Mouse (Mus musculus) MEL (cell line): ENCODE measurements around the gene Bcl3. TPM values are rescaled to one million over a fixed set of nuclear protein-coding genes. Genes with fewer than 3 reads are reported as not detected.

Experiments
- DNase-seq: peaks from one replicate; pipeline ENCODE4 v3.0.0; 2011; ENCODE audit warnings: low read depth, low spot score
- H3K27ac ChIP-seq: 2 replicates; pipeline ENCODE4 v1.5.1; 2012; ENCODE audit warnings: low read depth, mild to moderate bottlenecking, control low read depth, low read length, moderate library complexity; ENCODE audit not compliant: control insufficient read depth
- H3K27me3 ChIP-seq, 2 experiments: fragments of 150-350 bp in 1 of 2; sonication (generic) in 1 of 2; 2 replicates each; pipeline ENCODE4 v1.6.1; 2012; ENCODE audit warnings: low read length in 2 of 2, mild to moderate bottlenecking in 2 of 2, improper control_type of control experiment in 1 of 2, moderate library complexity in 1 of 2; ENCODE audit not compliant: insufficient read depth in 2 of 2, control insufficient read depth in 1 of 2
- H3K36me3 ChIP-seq, 2 experiments: 2 replicates each; pipeline ENCODE4 v1.6.1; 2012 to 2014; ENCODE audit warnings: low read length in 2 of 2, improper control_type of control experiment in 1 of 2, inconsistent platforms in 1 of 2, mild to moderate bottlenecking in 1 of 2; ENCODE audit not compliant: insufficient read depth in 2 of 2, control insufficient read depth in 1 of 2
- H3K4me1 ChIP-seq, 2 experiments: fragments of 150-350 bp in 1 of 2; sonication (generic) in 1 of 2; 2 replicates each; pipeline ENCODE4 v1.6.1; 2012; ENCODE audit warnings: low read length in 2 of 2, improper control_type of control experiment in 1 of 2, mild to moderate bottlenecking in 1 of 2; ENCODE audit not compliant: insufficient read depth in 2 of 2, control insufficient read depth in 1 of 2
- H3K4me3 ChIP-seq, 2 experiments: fragments of 150-350 bp in 1 of 2; sonication (generic) in 1 of 2; 2 replicates each; pipeline ENCODE4 v1.5.1; 2012; ENCODE audit warnings: low read depth in 2 of 2, low read length in 2 of 2, mild to moderate bottlenecking in 2 of 2, moderate library complexity in 2 of 2, control low read depth in 1 of 2, improper control_type of control experiment in 1 of 2; ENCODE audit not compliant: control insufficient read depth in 1 of 2, insufficient read depth in 1 of 2
- H3K79me2 ChIP-seq: 2 replicates; pipeline ENCODE4 v1.6.1; 2012; ENCODE audit warnings: mild to moderate bottlenecking, low read length, moderate library complexity; ENCODE audit not compliant: control insufficient read depth, poor library complexity, insufficient read depth
- H3K9ac ChIP-seq: 2 replicates; pipeline ENCODE4 v1.6.1; 2012; ENCODE audit warnings: low read depth, mild to moderate bottlenecking, control low read depth, low read length, moderate library complexity; ENCODE audit not compliant: control insufficient read depth, poor library complexity, severe bottlenecking
- H3K9me3 ChIP-seq: fragments of 150-350 bp; sonication (generic); replicated peaks from 2 replicates; pipeline ENCODE4 v1.6.1; 2012; ENCODE audit warnings: mild to moderate bottlenecking, low read length, improper control_type of control experiment, moderate library complexity; ENCODE audit not compliant: insufficient read depth
- BHLHE40 ChIP-seq: IDR thresholded peaks from 2 replicates; pipeline ENCODE4 v1.6.1; 2012; ENCODE audit warnings: low read depth, mild to moderate bottlenecking, inconsistent platforms, low read length, improper control_type of control experiment, borderline replicate concordance
- CHD1 ChIP-seq: IDR thresholded peaks from 2 replicates; pipeline ENCODE4 v1.6.1; 2012; ENCODE audit warnings: low read depth, mild to moderate bottlenecking, inconsistent platforms, low read length, improper control_type of control experiment
- E2F4 ChIP-seq: IDR thresholded peaks from 2 replicates; pipeline ENCODE4 v1.6.1; 2011; ENCODE audit warnings: low read depth, low read length, improper control_type of control experiment, borderline replicate concordance
- ELF1 ChIP-seq: IDR thresholded peaks from 2 replicates; pipeline ENCODE4 v1.6.1; 2014; ENCODE audit warnings: low read depth, mild to moderate bottlenecking, inconsistent platforms, low read length, improper control_type of control experiment, moderate library complexity
- EP300 ChIP-seq, 2 experiments: IDR thresholded peaks; 2 replicates each; pipeline ENCODE4 v1.6.1; 2011; ENCODE audit warnings: improper control_type of control experiment in 2 of 2, low read length in 2 of 2, low read depth in 1 of 2, mild to moderate bottlenecking in 1 of 2
- ETS1 ChIP-seq: IDR thresholded peaks from 2 replicates; pipeline ENCODE4 v1.6.1; 2012; ENCODE audit warnings: low read depth, mild to moderate bottlenecking, inconsistent platforms, low read length, improper control_type of control experiment, moderate library complexity
- GABPA ChIP-seq: IDR thresholded peaks from 2 replicates; pipeline ENCODE4 v1.6.1; 2012; ENCODE audit warnings: low read depth, mild to moderate bottlenecking, inconsistent platforms, low read length, improper control_type of control experiment, moderate library complexity
- HCFC1 ChIP-seq: IDR thresholded peaks from 2 replicates; pipeline ENCODE4 v1.6.1; 2012; ENCODE audit warnings: low read depth, mild to moderate bottlenecking, inconsistent platforms, low read length, improper control_type of control experiment, moderate library complexity
- JUND ChIP-seq: IDR thresholded peaks from 2 replicates; pipeline ENCODE4 v1.6.1; 2011; ENCODE audit warnings: low read depth, mild to moderate bottlenecking, improper control_type of control experiment, low read length
- KAT2A ChIP-seq: conservative IDR thresholded peaks from 2 replicates; pipeline ENCODE4 v1.6.1; 2012; ENCODE audit warnings: low read depth, low read length, improper control_type of control experiment, inconsistent platforms
- MAFK ChIP-seq: IDR thresholded peaks from 2 replicates; pipeline ENCODE4 v1.6.1; 2011; ENCODE audit warnings: low read depth, mild to moderate bottlenecking, low read length, improper control_type of control experiment, borderline replicate concordance
- MAZ ChIP-seq: IDR thresholded peaks from 2 replicates; pipeline ENCODE4 v1.6.1; 2012; ENCODE audit warnings: low read depth, mild to moderate bottlenecking, inconsistent platforms, low read length, improper control_type of control experiment
- MXI1 ChIP-seq: IDR thresholded peaks from 2 replicates; pipeline ENCODE4 v1.6.1; 2011; ENCODE audit warnings: mild to moderate bottlenecking, low read depth, low read length, improper control_type of control experiment
- MYC ChIP-seq: IDR thresholded peaks from 2 replicates; pipeline ENCODE4 v1.6.1; 2011; ENCODE audit warnings: low read depth, mild to moderate bottlenecking, low read length, improper control_type of control experiment, moderate library complexity
- NRF1 ChIP-seq: IDR thresholded peaks from 2 replicates; pipeline ENCODE4 v1.6.1; 2014; ENCODE audit warnings: low read depth, mild to moderate bottlenecking, inconsistent platforms, low read length, improper control_type of control experiment, moderate library complexity; ENCODE audit not compliant: poor library complexity, insufficient read depth, severe bottlenecking
- POLR2AphosphoS5 ChIP-seq: IDR thresholded peaks from 2 replicates; pipeline ENCODE4 v1.6.1; 2012; ENCODE audit warnings: low read depth, borderline replicate concordance, mild to moderate bottlenecking, inconsistent platforms, low read length, moderate library complexity, mixed read lengths
- RAD21 ChIP-seq: IDR thresholded peaks from 2 replicates; pipeline ENCODE4 v1.6.1; 2011; ENCODE audit warnings: mild to moderate bottlenecking, low read depth, low read length, improper control_type of control experiment
- RCOR1 ChIP-seq: IDR thresholded peaks from 2 replicates; pipeline ENCODE4 v1.6.1; 2012; ENCODE audit warnings: low read depth, mild to moderate bottlenecking, inconsistent platforms, low read length, improper control_type of control experiment
- SMC3 ChIP-seq: IDR thresholded peaks from 2 replicates; pipeline ENCODE4 v1.6.1; 2011; ENCODE audit warnings: low read depth, low read length, improper control_type of control experiment
- TBP ChIP-seq: IDR thresholded peaks from 2 replicates; pipeline ENCODE4 v1.8.0; 2011; ENCODE audit warnings: low read depth, low read length, improper control_type of control experiment
- TCF12 ChIP-seq: IDR thresholded peaks from 2 replicates; pipeline ENCODE4 v1.6.1; 2014; ENCODE audit warnings: low read depth, mild to moderate bottlenecking, inconsistent platforms, low read length, improper control_type of control experiment, moderate library complexity
- UBTF ChIP-seq: IDR thresholded peaks from 2 replicates; pipeline ENCODE4 v1.6.1; 2012; ENCODE audit warnings: low read depth, mild to moderate bottlenecking, inconsistent platforms, low read length, improper control_type of control experiment, moderate library complexity, borderline replicate concordance; ENCODE audit not compliant: insufficient read depth
- USF1 ChIP-seq: IDR thresholded peaks from 2 replicates; pipeline ENCODE4 v1.6.1; 2014; ENCODE audit warnings: low read depth, mild to moderate bottlenecking, inconsistent platforms, low read length, improper control_type of control experiment, moderate library complexity
- ZC3H11A ChIP-seq: IDR thresholded peaks from 2 replicates; pipeline ENCODE4 v1.6.1; 2012; ENCODE audit warnings: low read depth, mild to moderate bottlenecking, inconsistent platforms, low read length, improper control_type of control experiment
- ZMIZ1 ChIP-seq: IDR thresholded peaks from 2 replicates; pipeline ENCODE4 v1.6.1; 2012; ENCODE audit warnings: low read depth, mild to moderate bottlenecking, inconsistent platforms, low read length, improper control_type of control experiment, moderate library complexity
- polyA plus RNA-seq, 2 experiments: library from polyadenylated mRNA; stranded (reverse) in 1 of 2; unstranded in 1 of 2; fragments of >175 nt in 1 of 2; fragments of >200 nt in 1 of 2; gene quantifications; 2 replicates each; pipeline versions ENCODE4 v1.2.1 to v1.2.4; 2012; ENCODE audit warnings: low replicate concordance in 2 of 2, low read depth in 1 of 2; ENCODE audit not compliant: insufficient read length in 2 of 2, insufficient read depth in 1 of 2, missing spikeins in 1 of 2
- total RNA-seq: library from RNA; depleted of rRNA; stranded (reverse); fragments of 300-350 nt; gene quantifications from 2 replicates; pipeline ENCODE4 v1.2.3, GENCODE M21; 2012

Gene Bcl3
- total and polyA plus RNA-seq, 3 experiments = 2.7 to 6.7 TPM; not detected in 1

GRCm38 (mm10) chr7:19796254-19796653, 26.3 kb downstream of the Bcl3 start:
- DNase-seq = no peak
- no peaks in the 10 kb centered on the region for H3K9me3 ChIP-seq
- no peak for TF ChIP-seq MAFK
- no peak for TF ChIP-seq NRF1
- no peak for TF ChIP-seq MAZ
- TF ChIP-seq BHLHE40 = no peak
- TF ChIP-seq SMC3 = no peak
- TF ChIP-seq JUND = no peak
- no peak for TF ChIP-seq E2F4
- no peak for TF ChIP-seq CHD1
- no peak for TF ChIP-seq ZC3H11A
- TF ChIP-seq KAT2A = no peak
- no peak for TF ChIP-seq USF1
- TF ChIP-seq TBP = no peak
- H3K79me2 ChIP-seq = no peaks in the 10 kb centered on the region
- no peak overlapping the region for H3K4me3 ChIP-seq
- no peak overlapping the region for H3K27ac ChIP-seq
- H3K27me3 ChIP-seq = no peaks in the 10 kb centered on the region
- H3K9ac ChIP-seq = no peak overlapping the region
- H3K4me1 ChIP-seq = no peaks in the 10 kb centered on the region; a peak in 2 of 4 replicates
- H3K36me3 ChIP-seq = no peaks in the 10 kb centered on the region

- Histone ChIP-seq H3K27ac (no peak overlapping the region), H3K27me3 (no peaks in the 10 kb centered on the region), H3K4me1 (peaks cover 0 to 4% of the 10 kb centered on the region in 2 experiments; a peak in 3 of 4 replicates), H3K79me2 (no peaks in the 10 kb centered on the region)
- DNase-seq = no peak
- TF ChIP-seq RAD21 (no peak), RCOR1 (no peak), NRF1 (no peak), MAZ (no peak), POLR2AphosphoS5 (no peak), MAFK (no peak), ETS1 (no peak), HCFC1 (no peak), MYC (no peak), BHLHE40 (no peak), ZMIZ1 (no peak), MXI1 (no peak), TCF12 (no peak), ELF1 (no peak), CHD1 (no peak), EP300 (IDR thresholded peaks at IDR 0.05; ENCODE audit: low read depth in 1 of 2, low read length in 2 of 2) (no peak), GABPA (no peak), UBTF (no peak)
- TF ChIP-seq, all 39 proteins: peak for 0
- Histone ChIP-seq H3K36me3 (no peaks in the 10 kb centered on the region; a peak in 1 of 4 replicates), H3K9ac (no peak overlapping the region), H3K9me3 (no peaks in the 10 kb centered on the region), H3K4me3 (no peak overlapping the region)
Measured at GRCm38 (mm10) chr7:19795236-19795635, 27.3 kb downstream of the Bcl3 start.
